Mouse (Mus musculus): ENCODE data around the gene Ddx56.

DNA sequence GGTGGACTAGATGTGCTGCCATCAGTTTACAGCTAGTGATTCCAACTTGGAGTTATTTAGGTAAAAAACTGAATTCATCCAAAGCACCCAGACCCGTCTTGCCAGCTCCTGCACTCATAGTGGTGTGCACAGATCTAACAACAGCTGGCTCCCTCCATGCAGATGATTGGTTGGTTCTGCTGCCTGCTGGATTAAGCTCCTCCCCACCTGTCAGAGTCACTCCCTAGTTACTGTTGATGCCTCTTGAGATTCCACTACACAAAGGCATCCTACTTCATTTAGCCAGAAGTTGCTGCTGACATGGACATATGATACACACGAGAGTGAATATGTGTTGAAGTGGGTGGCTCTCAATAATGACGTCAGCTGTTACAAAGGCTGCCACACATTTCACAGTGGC is 50.7 kb downstream of the Ddx56 start:
- TF ChIP-seq ETS1 (conservative IDR thresholded peaks at IDR 0.05; ENCODE audit: low read depth, low read length) (no peak), CTCF (conservative IDR thresholded peaks at IDR 0.05 in 1 of 2, IDR thresholded peaks at IDR 0.05 in 1 of 2; ENCODE audit: low read depth in 2 of 2, low read length in 2 of 2) (no peak)

All from CH12.LX (cell line).